Mouse (Mus musculus): ENCODE measurements around the gene Tnfrsf14. TPM values are rescaled to one million over a fixed set of nuclear protein-coding genes. Genes with fewer than 3 reads are reported as not detected.

Gene Tnfrsf14
- polyA plus RNA-seq, 1 experiment from 2014 or later = 0.37 TPM

DNA sequence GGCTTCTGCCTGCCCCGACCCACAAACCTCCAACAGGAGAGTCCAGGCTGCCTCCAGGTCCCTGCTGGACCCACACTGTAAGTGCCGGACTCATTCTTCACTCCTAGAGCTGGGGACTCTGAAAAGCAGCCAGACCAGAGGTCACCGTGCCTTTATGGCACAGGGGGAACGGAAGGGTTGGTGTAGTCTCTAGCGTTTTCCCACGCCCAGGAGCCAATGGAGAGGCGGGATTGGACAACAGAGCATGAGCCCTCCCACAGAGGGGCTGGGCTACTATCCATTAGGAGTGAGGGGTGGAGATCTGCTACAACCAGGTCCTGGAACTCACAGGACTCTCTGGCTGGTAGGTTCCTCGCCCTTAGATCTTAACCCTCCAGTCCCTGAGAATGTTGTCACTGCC is 18.0 kb upstream of the Tnfrsf14 start:
- peak overlapping the region; percentile 52 for H3K27ac ChIP-seq (replicated peaks)
- H3K9me3 ChIP-seq (replicated peaks) = no peaks in the 10 kb centered on the region
- no peaks in the 10 kb centered on the region for H3K36me3 ChIP-seq
- H3K4me1 ChIP-seq = peaks cover 26% of the 10 kb centered on the region
- peak overlapping the region; percentile 39 for H3K9ac ChIP-seq (replicated peaks)
- peak overlapping the region; percentile 58 for H3K4me2 ChIP-seq
- H3K4me3 ChIP-seq (replicated peaks) = peak overlapping the region; percentile 31
- ATAC-seq (ENCODE audit: low FRiP score) = peak; percentile 86
- 2% methylated on average over 8 of the region's 8 CpGs for WGBS
- no peaks in the 10 kb centered on the region; the same call in 1 of the 2 replicates for H3K27me3 ChIP-seq (replicated peaks)

- Histone ChIP-seq H3K9ac (replicated peaks) (no peak overlapping the region), H3K27me3 (replicated peaks) (no peaks in the 10 kb centered on the region), H3K36me3 (no peaks in the 10 kb centered on the region), H3K4me3 (replicated peaks) (no peak overlapping the region), H3K9me3 (replicated peaks) (no peaks in the 10 kb centered on the region), H3K4me2 (no peak overlapping the region), H3K27ac (replicated peaks) (no peak overlapping the region), H3K4me1 (peaks cover 22% of the 10 kb centered on the region)
- WGBS = 20% methylated on average over 2 of the region's 2 CpGs
- peak; percentile 52; the same call in 1 of the 2 replicates for ATAC-seq (ENCODE audit: low FRiP score)
These were observed 15.8 kb upstream of the Tnfrsf14 start for GRCm38 (mm10) chr4:154944121-154944590.

DNA sequence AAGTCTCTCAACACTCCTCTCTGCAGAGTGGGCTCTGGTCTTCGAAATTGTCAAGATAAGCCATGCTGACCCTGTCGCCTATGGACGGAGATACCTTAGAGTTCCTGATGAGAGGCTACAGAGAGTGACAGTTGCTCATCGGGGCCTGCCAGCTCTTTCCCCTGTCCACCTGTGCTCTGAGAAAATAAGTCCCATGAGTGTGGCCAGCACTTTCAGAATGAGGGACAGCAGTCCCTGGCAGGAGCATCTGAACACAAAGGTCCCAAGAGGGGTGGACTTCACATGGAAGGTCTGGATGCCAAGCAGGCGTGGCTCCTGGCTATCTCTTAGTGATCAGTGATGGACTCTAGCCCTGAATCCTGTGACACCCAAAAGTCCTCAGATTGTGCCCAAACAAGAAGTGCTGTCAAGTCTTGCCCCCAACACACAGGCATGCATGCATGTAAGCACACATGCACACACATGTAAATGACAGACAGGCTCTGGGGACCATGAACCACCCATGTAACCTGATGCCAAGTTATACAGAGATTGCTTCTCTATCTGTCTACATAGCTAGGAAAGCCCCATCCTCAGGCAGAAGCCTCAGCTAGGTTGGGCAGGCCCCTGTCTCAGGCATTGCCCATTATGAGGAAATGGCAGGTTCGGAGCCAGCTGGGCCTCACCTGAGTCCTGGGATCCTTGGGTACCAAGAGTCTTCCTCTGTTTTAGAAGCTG is 15.1 kb upstream of the Tnfrsf14 start:
- H3K27me3 ChIP-seq (replicated peaks) = no peaks in the 10 kb centered on the region
- peaks cover 22% of the 10 kb centered on the region for H3K4me1 ChIP-seq
- H3K9ac ChIP-seq (replicated peaks) = no peak overlapping the region
- no peak overlapping the region for H3K27ac ChIP-seq (replicated peaks)
- 90% methylated on average over 6 of the region's 6 CpGs for WGBS
- no peaks in the 10 kb centered on the region for H3K36me3 ChIP-seq
- ATAC-seq (ENCODE audit: low FRiP score) = no peak
- H3K4me2 ChIP-seq = no peak overlapping the region
- no peak overlapping the region for H3K4me3 ChIP-seq (replicated peaks)
- no peaks in the 10 kb centered on the region for H3K9me3 ChIP-seq (replicated peaks)

DNA sequence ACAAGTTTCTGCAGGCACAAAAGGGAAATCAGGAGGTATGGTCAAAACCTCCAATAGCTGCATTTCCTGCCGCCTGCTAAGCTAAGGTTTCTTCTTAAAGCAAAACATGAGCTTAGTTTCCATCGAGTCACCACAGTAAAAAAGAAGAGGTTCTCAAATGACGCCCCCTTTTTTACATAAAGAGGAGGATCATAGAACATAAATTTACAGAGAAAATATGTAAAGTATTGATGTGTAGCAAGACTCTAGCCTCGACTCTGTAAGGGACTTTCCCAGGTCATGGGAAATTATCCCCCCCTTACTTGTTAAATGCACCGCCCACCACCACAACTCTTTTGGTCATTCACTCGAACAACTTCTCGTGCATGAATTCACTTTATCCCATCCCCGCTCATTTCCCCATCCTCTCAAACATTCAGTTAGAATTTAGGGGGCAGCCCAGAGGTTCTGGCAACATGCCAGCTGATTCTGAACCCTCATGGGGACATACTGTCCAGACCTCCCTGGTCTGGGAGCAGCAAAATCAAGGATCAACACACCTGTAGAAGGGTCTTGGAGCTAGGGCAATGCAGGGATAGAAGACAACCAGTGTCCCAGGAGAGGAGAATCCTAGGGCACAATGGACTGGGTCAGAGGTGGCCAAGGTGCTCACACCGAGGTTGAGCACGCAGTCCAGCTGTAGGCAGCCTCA is 14.4 kb upstream of the Tnfrsf14 start:
- H3K4me1 ChIP-seq = peaks cover 22% of the 10 kb centered on the region

GRCm38 (mm10) chr4:154941831-154942230 is 13.5 kb upstream of the Tnfrsf14 start:
- no peak overlapping the region for H3K27ac ChIP-seq (replicated peaks)
- no peaks in the 10 kb centered on the region for H3K9me3 ChIP-seq (replicated peaks)
- H3K4me2 ChIP-seq = no peak overlapping the region
- no peak overlapping the region for H3K9ac ChIP-seq (replicated peaks)
- H3K36me3 ChIP-seq = no peaks in the 10 kb centered on the region
- WGBS = 93% methylated on average over 5 of the region's 5 CpGs
- no peak overlapping the region for H3K4me3 ChIP-seq (replicated peaks)
- no peaks in the 10 kb centered on the region for H3K27me3 ChIP-seq (replicated peaks)
- ATAC-seq (ENCODE audit: low FRiP score) = no peak
- peaks cover 22% of the 10 kb centered on the region for H3K4me1 ChIP-seq

More for the DNA sequence above, 14.4 kb upstream of the Tnfrsf14 start:
- H3K4me3 ChIP-seq (replicated peaks) = no peak overlapping the region
- H3K36me3 ChIP-seq = no peaks in the 10 kb centered on the region
- H3K27ac ChIP-seq (replicated peaks) = no peak overlapping the region
- H3K4me2 ChIP-seq = no peak overlapping the region
- 88% methylated on average over 10 of the region's 10 CpGs for WGBS
- H3K27me3 ChIP-seq (replicated peaks) = no peaks in the 10 kb centered on the region
- no peaks in the 10 kb centered on the region for H3K9me3 ChIP-seq (replicated peaks)
- no peak for ATAC-seq (ENCODE audit: low FRiP score)
- H3K9ac ChIP-seq (replicated peaks) = no peak overlapping the region

DNA sequence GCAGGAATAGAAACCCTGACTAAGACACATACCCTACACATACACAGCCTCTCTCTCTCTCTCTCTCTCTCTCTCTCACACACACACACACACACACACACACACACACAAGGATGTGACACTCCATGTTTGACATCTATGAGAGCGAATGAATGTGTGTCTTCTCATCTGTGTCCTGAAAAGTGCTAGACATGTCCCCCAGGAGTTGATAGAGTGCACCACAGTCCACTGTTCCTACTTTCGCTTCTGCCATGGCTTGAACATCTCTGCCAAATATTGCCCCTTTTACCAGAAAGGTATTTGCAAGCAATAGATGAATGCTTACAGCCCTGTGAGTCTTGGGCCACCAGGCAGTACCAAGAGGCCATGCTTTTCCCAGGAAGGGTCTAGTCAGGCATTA is 11.8 kb upstream of the Tnfrsf14 start:
- H3K4me2 ChIP-seq = no peak overlapping the region
- H3K9ac ChIP-seq (replicated peaks) = no peak overlapping the region
- H3K36me3 ChIP-seq = no peaks in the 10 kb centered on the region
- peaks cover 7% of the 10 kb centered on the region; the same call in 1 of the 2 replicates for H3K4me1 ChIP-seq
- H3K27me3 ChIP-seq (replicated peaks) = no peaks in the 10 kb centered on the region
- H3K4me3 ChIP-seq (replicated peaks) = no peak overlapping the region
- H3K9me3 ChIP-seq (replicated peaks) = no peaks in the 10 kb centered on the region
- H3K27ac ChIP-seq (replicated peaks) = no peak overlapping the region
- 87% methylated on average over 2 of the region's 2 CpGs for WGBS
- no peak for ATAC-seq (ENCODE audit: low FRiP score)

GRCm38 (mm10) chr4:154937746-154938145 is 9.4 kb upstream of the Tnfrsf14 start:
- Histone ChIP-seq H3K4me2 (no peak overlapping the region), H3K4me3 (replicated peaks) (no peak overlapping the region), H3K9ac (replicated peaks) (no peak overlapping the region), H3K9me3 (replicated peaks) (no peaks in the 10 kb centered on the region), H3K4me1 (no peaks in the 10 kb centered on the region; the same call in 1 of the 2 replicates), H3K36me3 (no peaks in the 10 kb centered on the region), H3K27me3 (replicated peaks) (no peaks in the 10 kb centered on the region), H3K27ac (replicated peaks) (no peak overlapping the region)
- no peak for ATAC-seq (ENCODE audit: low FRiP score)
- WGBS = 87% methylated on average over 1 of the region's 1 CpGs

GRCm38 (mm10) chr4:154936542-154937255 is 8.3 kb upstream of the Tnfrsf14 start:
- Histone ChIP-seq H3K4me2 (no peak overlapping the region), H3K4me1 (no peaks in the 10 kb centered on the region; the same call in 1 of the 2 replicates), H3K4me3 (replicated peaks) (no peak overlapping the region), H3K9me3 (replicated peaks) (no peaks in the 10 kb centered on the region), H3K9ac (replicated peaks) (no peak overlapping the region), H3K36me3 (no peaks in the 10 kb centered on the region), H3K27ac (replicated peaks) (no peak overlapping the region), H3K27me3 (replicated peaks) (no peaks in the 10 kb centered on the region)
- 56% methylated on average over 8 of the region's 8 CpGs for WGBS
- no peak for ATAC-seq (ENCODE audit: low FRiP score)

DNA sequence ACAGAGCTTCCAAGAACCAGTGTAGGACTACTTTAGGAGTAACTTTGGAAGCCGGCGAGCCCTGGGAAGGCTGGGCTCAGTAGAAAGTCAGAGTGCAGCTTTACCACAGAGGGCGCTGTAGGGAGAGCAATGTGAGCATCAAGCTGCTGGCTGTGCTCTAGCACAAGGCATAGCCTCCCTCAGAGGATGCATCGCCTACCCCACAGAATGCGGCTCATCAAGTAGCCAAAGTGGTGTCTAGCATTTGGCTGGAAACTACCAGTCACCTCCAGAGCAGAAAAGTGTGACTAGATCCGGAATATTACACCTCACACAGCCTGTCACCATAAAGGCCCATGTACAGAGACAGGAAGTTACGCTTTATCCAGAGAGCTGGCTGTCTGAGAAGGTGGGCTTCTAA is 7.4 kb upstream of the Tnfrsf14 start:
- 83% methylated on average over 7 of the region's 7 CpGs for WGBS
- H3K36me3 ChIP-seq = no peaks in the 10 kb centered on the region
- H3K27ac ChIP-seq (replicated peaks) = no peak overlapping the region
- H3K9me3 ChIP-seq (replicated peaks) = no peaks in the 10 kb centered on the region
- no peak overlapping the region for H3K9ac ChIP-seq (replicated peaks)
- H3K4me3 ChIP-seq (replicated peaks) = no peak overlapping the region
- H3K4me2 ChIP-seq = no peak overlapping the region
- H3K4me1 ChIP-seq = no peaks in the 10 kb centered on the region; the same call in 1 of the 2 replicates
- H3K27me3 ChIP-seq (replicated peaks) = no peaks in the 10 kb centered on the region
- no peak for ATAC-seq (ENCODE audit: low FRiP score)

- no peaks in the 10 kb centered on the region for H3K36me3 ChIP-seq
- H3K27ac ChIP-seq (replicated peaks) = no peak overlapping the region
- no peaks in the 10 kb centered on the region; the same call in 1 of the 2 replicates for H3K4me1 ChIP-seq
- H3K4me2 ChIP-seq = no peak overlapping the region
- H3K4me3 ChIP-seq (replicated peaks) = no peak overlapping the region
- no peak for ATAC-seq (ENCODE audit: low FRiP score)
- no peaks in the 10 kb centered on the region for H3K27me3 ChIP-seq (replicated peaks)
- 88% methylated on average over 2 of the region's 2 CpGs for WGBS
- H3K9ac ChIP-seq (replicated peaks) = no peak overlapping the region
- H3K9me3 ChIP-seq (replicated peaks) = no peaks in the 10 kb centered on the region
These were observed 6.4 kb upstream of the Tnfrsf14 start for GRCm38 (mm10) chr4:154934800-154935199.

GRCm38 (mm10) chr4:154933306-154933907 is 5.0 kb upstream of the Tnfrsf14 start:
- Histone ChIP-seq H3K4me3 (replicated peaks) (no peak overlapping the region), H3K9me3 (replicated peaks) (no peaks in the 10 kb centered on the region), H3K27ac (replicated peaks) (no peak overlapping the region), H3K4me2 (no peak overlapping the region), H3K27me3 (replicated peaks) (no peaks in the 10 kb centered on the region), H3K9ac (replicated peaks) (no peak overlapping the region), H3K36me3 (no peaks in the 10 kb centered on the region), H3K4me1 (no peaks in the 10 kb centered on the region; the same call in 1 of the 2 replicates)
- 66% methylated on average over 13 of the region's 13 CpGs for WGBS
- no peak for ATAC-seq (ENCODE audit: low FRiP score)

Data from neural tube, embryonic 15.5 days (tissue).